Mouse (Mus musculus) embryo, embryonic 11 days (tissue): ENCODE results near the gene Cxcl17.

Experiments
- DNase-seq: peaks from one replicate; pipeline ENCODE4 v3.0.0-alpha.2; 2015

Cxcl17 gene

GRCm38 (mm10) chr7:25367632-25368293, 44.9 kb downstream of the Cxcl17 start:
- peak; percentile 51 for DNase-seq

- DNase-seq: peak; percentile 52
Measured at GRCm38 (mm10) chr7:25365937-25366625, 46.6 kb downstream of the Cxcl17 start.

GRCm38 (mm10) chr7:25363632-25364031, 49.1 kb downstream of the Cxcl17 start:
- no peak for DNase-seq

GRCm38 (mm10) chr7:25363151-25363550, 49.5 kb downstream of the Cxcl17 start:
- DNase-seq: no peak

GRCm38 (mm10) chr7:25358721-25359206, 53.9 kb downstream of the Cxcl17 start:
- no peak for DNase-seq
